Mouse (Mus musculus) layer of hippocampus, adult 11-12 months (tissue): Measurements from ENCODE around the gene Wwp2.

Experiments used
- DNase-seq: peaks from one replicate; pipeline ENCODE4 v3.0.0; 2022; ENCODE audit warnings: low spot score

Wwp2 gene

DNA sequence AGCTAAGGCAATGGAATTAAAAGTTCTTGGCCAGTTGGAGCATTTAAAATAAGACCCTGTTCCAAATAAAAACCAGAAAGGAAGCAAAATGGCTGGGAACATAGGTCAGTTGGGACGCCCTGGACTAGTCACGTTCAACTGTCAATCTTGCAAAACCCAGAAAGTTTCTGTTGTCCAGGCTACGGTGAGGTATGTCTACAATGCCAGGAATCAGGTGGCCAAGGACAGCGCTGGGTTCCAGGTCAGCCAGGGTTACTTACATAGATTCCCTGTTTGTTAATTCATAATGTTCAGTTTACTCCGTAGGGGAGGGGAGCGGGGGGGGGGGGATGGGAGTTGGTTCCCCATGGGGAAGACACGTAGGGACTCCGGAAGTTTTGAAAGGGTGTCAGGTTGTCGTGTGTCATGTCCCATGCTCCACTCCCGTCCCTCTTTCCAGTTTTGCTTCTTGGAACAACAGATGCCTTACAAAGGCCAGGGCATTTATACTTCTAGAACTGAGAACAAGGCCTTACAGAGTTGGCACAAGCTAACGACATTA lies 674 bp upstream of the Wwp2 start:
- DNase-seq = no peak

DNA sequence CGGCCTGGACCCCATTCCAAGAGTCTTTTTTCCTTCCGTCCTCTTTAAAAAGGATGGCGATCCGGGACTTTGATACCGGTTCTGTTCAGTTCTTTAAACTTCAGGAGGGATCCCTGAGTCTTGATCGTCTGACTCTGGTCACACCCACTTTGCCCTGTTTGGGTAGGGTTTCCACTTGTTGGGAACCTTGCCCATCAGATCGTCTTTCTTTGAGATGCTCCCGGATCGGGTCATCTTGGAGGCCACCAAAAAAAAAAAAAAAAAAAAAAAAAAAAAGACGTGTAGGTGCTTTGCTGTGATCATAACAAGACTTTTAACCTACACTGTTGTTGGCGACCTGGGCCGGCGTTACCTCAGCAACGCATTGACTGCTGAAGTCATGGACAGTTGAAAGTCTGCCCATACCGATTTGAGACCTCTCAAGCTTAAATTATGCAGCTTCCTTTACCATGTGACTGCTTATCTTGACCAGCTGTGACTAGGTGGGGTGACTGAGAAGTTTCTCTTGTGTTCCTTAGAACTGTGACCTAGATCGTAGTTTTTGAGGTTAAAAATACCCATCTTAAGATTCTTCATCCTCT lies 766 bp downstream of the Wwp2 start:
- no peak for DNase-seq

- no peak for DNase-seq
Measured at GRCm38 (mm10) chr8:107437711-107438110, 1.5 kb downstream of the Wwp2 start.

GRCm38 (mm10) chr8:107439880-107440625 lies 3.9 kb downstream of the Wwp2 start:
- DNase-seq = no peak

DNA sequence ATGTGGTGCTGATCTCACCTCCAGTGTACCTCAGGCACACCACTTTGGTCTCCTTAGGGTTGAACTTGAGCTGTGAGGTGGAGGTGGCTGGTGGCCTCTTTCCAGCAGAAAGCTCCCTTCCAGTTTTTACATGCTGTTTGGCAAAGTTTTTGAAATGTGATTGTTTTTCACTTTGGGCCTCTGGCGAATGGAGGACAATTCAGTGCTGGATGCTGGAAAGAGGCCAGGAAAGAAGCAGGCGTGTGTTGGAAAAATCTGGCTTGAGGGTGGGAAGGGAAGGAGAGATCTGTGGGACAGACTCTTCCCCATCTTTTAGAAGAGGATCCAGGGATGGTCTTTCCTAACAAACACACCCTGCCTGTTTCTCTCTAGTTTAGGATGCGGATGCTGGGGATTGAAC lies 8.5 kb downstream of the Wwp2 start:
- DNase-seq = no peak

GRCm38 (mm10) chr8:107447713-107448112 lies 11.5 kb downstream of the Wwp2 start:
- no peak for DNase-seq

GRCm38 (mm10) chr8:107448382-107448889 lies 12.3 kb downstream of the Wwp2 start:
- DNase-seq = no peak

- no peak for DNase-seq
Measured at GRCm38 (mm10) chr8:107449130-107449529, 13.0 kb downstream of the Wwp2 start.

DNA sequence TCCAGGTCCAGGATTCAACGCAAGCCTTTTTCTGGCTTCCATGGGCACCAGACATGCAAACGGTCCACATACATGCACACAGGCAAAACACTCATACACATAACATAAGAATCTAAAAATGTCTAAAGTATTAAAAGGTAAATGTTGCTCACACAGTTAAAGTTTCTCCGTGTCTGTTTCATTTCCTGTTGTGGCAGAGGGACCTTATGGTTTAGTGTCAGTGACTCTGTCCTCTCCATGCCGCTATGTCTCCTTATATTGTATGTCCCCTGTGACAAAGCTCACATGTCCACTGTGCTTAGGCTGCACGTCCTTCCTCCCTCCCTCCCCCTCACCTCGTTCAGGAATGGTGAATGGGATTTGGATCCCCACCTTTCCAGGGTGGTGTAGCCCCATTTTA lies 13.5 kb downstream of the Wwp2 start:
- no peak for DNase-seq

- DNase-seq = no peak
Measured at GRCm38 (mm10) chr8:107451414-107452066, 15.4 kb downstream of the Wwp2 start.

GRCm38 (mm10) chr8:107453386-107453785 lies 17.2 kb downstream of the Wwp2 start:
- no peak for DNase-seq

DNA sequence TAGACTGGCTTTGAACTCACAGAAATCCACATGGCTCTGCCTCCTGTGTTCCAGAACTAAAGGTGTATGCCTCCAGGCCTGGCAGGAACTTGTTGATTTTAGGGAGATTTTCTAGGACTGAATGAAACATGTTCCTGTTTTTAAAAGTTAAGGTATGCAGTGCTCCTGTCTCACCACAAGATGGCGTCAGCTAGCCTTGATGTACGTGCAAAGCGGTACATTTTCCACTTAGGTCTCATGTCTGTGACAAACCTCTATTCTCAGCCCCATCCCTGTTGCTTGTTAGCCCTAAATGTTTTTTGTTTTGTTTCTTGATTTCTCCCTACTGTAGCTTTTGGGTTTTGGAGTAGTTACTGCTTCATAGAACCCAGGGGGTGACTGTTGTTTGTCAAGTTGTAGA lies 19.1 kb downstream of the Wwp2 start:
- peak; percentile 47 for DNase-seq

DNA sequence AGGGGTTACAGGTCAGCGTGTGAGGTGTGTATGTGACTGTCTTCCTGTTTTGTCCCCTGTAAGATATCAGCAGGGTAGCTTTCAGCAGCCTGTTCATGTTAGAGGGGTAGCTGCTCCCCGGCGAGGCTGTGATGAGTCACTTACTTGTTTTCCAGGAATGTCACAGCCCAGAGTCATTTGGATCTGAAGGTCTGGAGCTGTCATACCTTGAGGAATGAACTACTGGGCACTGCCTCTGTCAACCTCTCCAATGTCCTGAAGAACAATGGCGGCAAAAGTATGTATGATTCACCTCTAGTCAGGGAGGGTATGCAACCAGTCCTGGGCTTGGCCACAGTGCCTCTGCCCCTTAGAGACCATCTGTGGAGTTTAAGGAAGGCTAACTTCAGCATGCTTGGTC lies 21.6 kb downstream of the Wwp2 start:
- DNase-seq = no peak

DNA sequence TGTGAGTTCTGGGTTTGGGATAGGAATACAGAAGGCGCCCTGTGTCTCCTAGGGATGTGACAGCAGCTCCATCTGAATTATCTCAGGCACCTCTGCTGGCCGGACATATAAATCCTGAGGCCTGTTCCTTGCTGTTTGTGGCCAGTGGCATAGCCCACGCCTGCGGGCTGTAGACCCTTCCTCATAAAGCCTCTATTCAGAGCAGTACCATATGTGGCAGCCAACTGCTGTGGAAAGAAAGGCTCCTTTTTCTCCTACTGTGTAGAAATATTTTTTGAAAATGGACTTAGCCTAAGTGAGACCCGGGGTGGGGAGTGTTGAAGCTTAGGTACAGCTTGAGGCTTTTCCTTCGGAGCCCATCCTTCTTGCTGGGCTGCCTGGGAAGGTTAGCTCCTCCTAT lies 22.1 kb downstream of the Wwp2 start:
- DNase-seq = no peak

DNA sequence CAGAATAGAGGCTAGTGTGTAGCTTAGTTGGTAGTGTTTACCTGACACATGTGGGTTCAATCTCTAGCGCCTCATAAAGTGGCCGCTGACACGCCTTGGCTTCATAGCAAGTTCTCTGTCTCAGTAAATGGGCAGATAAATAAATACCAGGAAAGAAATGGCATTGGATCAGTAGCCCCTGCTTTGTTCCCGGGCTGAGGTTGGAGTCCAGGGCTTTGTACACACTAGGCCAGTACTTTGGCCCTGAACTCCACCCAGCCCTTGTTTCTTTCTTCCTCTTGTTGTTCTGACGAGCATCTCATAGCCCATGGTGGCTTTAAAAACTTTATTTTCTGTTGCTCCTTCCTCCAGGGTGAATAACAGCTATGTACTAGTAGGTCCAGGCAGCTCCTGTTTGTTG lies 26.3 kb downstream of the Wwp2 start:
- no peak for DNase-seq

- no peak for DNase-seq
Measured at GRCm38 (mm10) chr8:107465332-107465990, 29.3 kb downstream of the Wwp2 start.

- no peak for DNase-seq
Measured at GRCm38 (mm10) chr8:107466642-107467041, 30.5 kb downstream of the Wwp2 start.

- no peak for DNase-seq
Measured at GRCm38 (mm10) chr8:107468811-107469302, 32.7 kb downstream of the Wwp2 start.

GRCm38 (mm10) chr8:107470302-107470701 lies 34.1 kb downstream of the Wwp2 start:
- DNase-seq = no peak

- DNase-seq = no peak
Measured at GRCm38 (mm10) chr8:107472403-107473100, 36.4 kb downstream of the Wwp2 start.

DNA sequence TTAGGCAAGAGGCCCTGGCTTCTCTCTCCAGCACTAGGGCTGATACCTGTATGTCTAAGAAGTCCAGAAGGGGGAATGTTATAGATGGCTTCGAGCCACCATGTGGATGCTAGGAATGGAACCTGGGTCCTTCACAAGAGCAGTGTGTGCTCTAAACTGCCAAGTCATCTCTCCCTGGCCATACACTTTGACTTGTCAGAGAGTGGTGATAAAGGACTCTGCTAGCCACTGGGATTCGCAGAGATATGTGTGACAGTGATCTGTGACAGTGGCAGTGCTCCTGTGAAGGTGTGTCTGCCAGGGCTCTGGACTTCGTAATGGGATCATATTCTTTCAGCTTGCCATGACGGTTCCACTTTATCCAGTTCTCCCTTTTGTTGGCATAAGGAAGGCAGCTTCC lies 37.2 kb downstream of the Wwp2 start:
- no peak for DNase-seq

DNA sequence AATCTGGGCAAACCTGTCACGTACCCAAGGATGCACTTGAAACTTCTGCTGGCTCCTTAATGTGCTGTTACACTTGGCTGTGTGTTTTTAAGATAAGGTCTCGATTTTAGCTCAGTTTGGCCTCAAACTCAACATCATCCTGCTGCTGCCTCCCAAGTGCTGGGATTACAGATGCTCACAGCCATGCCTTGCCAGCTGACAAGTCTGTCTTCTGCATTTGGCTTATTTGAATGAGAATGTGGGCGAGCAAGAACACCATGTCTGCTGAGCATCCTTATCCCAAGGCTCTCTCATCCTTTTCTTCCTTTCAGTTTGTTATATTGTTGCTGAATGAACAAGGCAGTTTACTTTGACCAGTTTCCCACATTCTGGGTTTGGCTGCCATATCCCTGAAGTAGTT lies 39.4 kb downstream of the Wwp2 start:
- no peak for DNase-seq
